Mouse (Mus musculus) midbrain, embryonic 12.5 days (tissue): Measurements from ENCODE around the gene Sec16a. TPM values are rescaled to one million over a fixed set of nuclear protein-coding genes. Genes with fewer than 3 reads are reported as not detected.

Source experiments
- ATAC-seq: fragments of 200-750 bp; cut with Nextera tagmentation; 2 replicates; pipeline ENCODE4 v1.8.0; 2017; ENCODE audit warnings: low read depth, moderate TSS enrichment, moderate library complexity; ENCODE audit not compliant: low FRiP score
- H3K27ac ChIP-seq: fragments of 300-500 bp; sonication (generic); replicated peaks from 2 replicates; pipeline ENCODE4 v1.5.1; 2016; ENCODE audit warnings: mild to moderate bottlenecking
- H3K27me3 ChIP-seq: fragments of 300-500 bp; sonication (generic); 2 replicates; pipeline ENCODE4 v1.6.1; 2016; ENCODE audit warnings: mild to moderate bottlenecking
- H3K36me3 ChIP-seq: fragments of 300-500 bp; sonication (generic); 2 replicates; pipeline ENCODE4 v1.6.1; 2016
- H3K4me1 ChIP-seq: fragments of 300-500 bp; sonication (generic); 2 replicates; pipeline ENCODE4 v1.6.1; 2016
- H3K4me2 ChIP-seq: fragments of 300-500 bp; sonication (generic); replicated peaks from 2 replicates; pipeline ENCODE4 v1.6.1; 2016; ENCODE audit warnings: mild to moderate bottlenecking, moderate library complexity
- H3K4me3 ChIP-seq: fragments of 300-500 bp; sonication (generic); 2 replicates; pipeline ENCODE4 v1.5.1; 2016; ENCODE audit warnings: mild to moderate bottlenecking
- H3K9ac ChIP-seq: fragments of 300-500 bp; sonication (generic); replicated peaks from 2 replicates; pipeline ENCODE4 v1.6.1; 2016; ENCODE audit warnings: mild to moderate bottlenecking, moderate library complexity
- H3K9me3 ChIP-seq: fragments of 300-500 bp; sonication (generic); 2 replicates; pipeline ENCODE4 v1.6.1; 2016; ENCODE audit warnings: mild to moderate bottlenecking
- WGBS: fragments of 180-500 bp; shearing (Covaris S2); methylation state at CpG from one replicate; pipeline ENCODE4 v1.1.7; 2016; 5-methylcytosine and 5-hydroxymethylcytosine counted together
- polyA plus RNA-seq: library from polyadenylated mRNA; unstranded; fragments of >200 nt; fragmentation: Nextera tagmentation; extraction: Ambion mirVana; gene quantifications from 2 replicates; pipeline ENCODE4 v1.2.1, GENCODE M21; 2016

The Sec16a gene
- polyA plus RNA-seq = 29.3 and 33.3 TPM in 2 replicates

GRCm38 (mm10) chr2:26444946-26445665 is at the start of gene Sec16a:
Sec16a (minus strand) TSS chr2:26445216.
- H3K4me1 ChIP-seq = peaks cover 39% of the 10 kb centered on the region
- peak within 1 kb of the TSS; percentile 81 for H3K4me3 ChIP-seq
- H3K9me3 ChIP-seq = no peaks in the 10 kb centered on the region
- peak within 1 kb of the TSS; percentile 88 for H3K9ac ChIP-seq
- H3K4me2 ChIP-seq = peak within 1 kb of the TSS; percentile 95
- H3K27me3 ChIP-seq = no peaks in the 10 kb centered on the region
- peak within 1 kb of the TSS; percentile 85 for H3K27ac ChIP-seq
- peak; percentile 93 for ATAC-seq
- under 1% methylated on average over 60 of the region's 61 CpGs for WGBS
- H3K36me3 ChIP-seq = peaks cover 17% of the 10 kb centered on the region

- peaks cover 45% of the 10 kb centered on the region for H3K36me3 ChIP-seq
- H3K27ac ChIP-seq = peak overlapping the region; percentile 98
- no peaks in the 10 kb centered on the region for H3K9me3 ChIP-seq
- 0 out of 2 replicates have a peak overlapping the region, but pooled peaks have one; percentile 2 for H3K4me3 ChIP-seq
- peaks cover 100% of the 10 kb centered on the region for H3K4me1 ChIP-seq
- no peak overlapping the region for H3K9ac ChIP-seq
- peak overlapping the region; percentile 31 for H3K4me2 ChIP-seq
- ATAC-seq = no peak
- H3K27me3 ChIP-seq = no peaks in the 10 kb centered on the region
- WGBS = 65% methylated on average over 7 of the region's 7 CpGs
Observed at GRCm38 (mm10) chr2:26494396-26494795, 49.4 kb upstream of the Sec16a start.

GRCm38 (mm10) chr2:26493021-26493781 is 48.2 kb upstream of the Sec16a start:
- peaks cover 40% of the 10 kb centered on the region for H3K36me3 ChIP-seq
- no peak for ATAC-seq
- H3K4me3 ChIP-seq = no peak overlapping the region
- H3K4me1 ChIP-seq = peaks cover 100% of the 10 kb centered on the region
- no peaks in the 10 kb centered on the region for H3K9me3 ChIP-seq
- WGBS = 47% methylated on average over 9 of the region's 9 CpGs
- H3K4me2 ChIP-seq = peak overlapping the region; percentile 31
- peak overlapping the region; percentile 46; the same call in 1 of the 2 replicates for H3K9ac ChIP-seq
- peak overlapping the region; percentile 98 for H3K27ac ChIP-seq
- H3K27me3 ChIP-seq = no peaks in the 10 kb centered on the region

GRCm38 (mm10) chr2:26490760-26491301 is 45.8 kb upstream of the Sec16a start:
- ATAC-seq = no peak
- peaks cover 100% of the 10 kb centered on the region for H3K4me1 ChIP-seq
- peaks cover 19% of the 10 kb centered on the region; the same call in 1 of the 2 replicates for H3K36me3 ChIP-seq
- WGBS = 26% methylated on average over 4 of the region's 4 CpGs
- H3K4me3 ChIP-seq = no peak overlapping the region
- no peaks in the 10 kb centered on the region for H3K9me3 ChIP-seq
- peak overlapping the region; percentile 49 for H3K4me2 ChIP-seq
- peak overlapping the region; percentile 39; the same call in 1 of the 2 replicates for H3K9ac ChIP-seq
- H3K27me3 ChIP-seq = no peaks in the 10 kb centered on the region
- H3K27ac ChIP-seq = peak overlapping the region; percentile 98

GRCm38 (mm10) chr2:26488535-26489135 is 43.6 kb upstream of the Sec16a start:
- H3K4me2 ChIP-seq = peak overlapping the region; percentile 49
- peak; percentile 6; the same call in 1 of the 2 replicates for ATAC-seq
- peak overlapping the region; percentile 52 for H3K9ac ChIP-seq
- peaks cover 100% of the 10 kb centered on the region for H3K4me1 ChIP-seq
- H3K36me3 ChIP-seq = peaks cover 15% of the 10 kb centered on the region
- WGBS = 53% methylated on average over 9 of the region's 9 CpGs
- H3K27ac ChIP-seq = peak overlapping the region; percentile 98
- H3K27me3 ChIP-seq = no peaks in the 10 kb centered on the region
- no peaks in the 10 kb centered on the region for H3K9me3 ChIP-seq
- H3K4me3 ChIP-seq = peak overlapping the region; percentile 19; the same call in 1 of the 2 replicates

GRCm38 (mm10) chr2:26487322-26488021 is 42.5 kb upstream of the Sec16a start:
- H3K9ac ChIP-seq = peak overlapping the region; percentile 52
- peak overlapping the region; percentile 19 for H3K4me3 ChIP-seq
- peaks cover 99% of the 10 kb centered on the region for H3K4me1 ChIP-seq
- no peaks in the 10 kb centered on the region for H3K9me3 ChIP-seq
- ATAC-seq = peak; percentile 62
- WGBS = 7% methylated on average over 18 of the region's 18 CpGs
- peak overlapping the region; percentile 98 for H3K27ac ChIP-seq
- no peaks in the 10 kb centered on the region for H3K27me3 ChIP-seq
- H3K4me2 ChIP-seq = peak overlapping the region; percentile 49
- peaks cover 27% of the 10 kb centered on the region for H3K36me3 ChIP-seq

GRCm38 (mm10) chr2:26486835-26487321 is 41.9 kb upstream of the Sec16a start:
- H3K4me1 ChIP-seq = peaks cover 93% of the 10 kb centered on the region
- WGBS = 2% methylated on average over 3 of the region's 3 CpGs
- H3K36me3 ChIP-seq = peaks cover 33% of the 10 kb centered on the region

GRCm38 (mm10) chr2:26486264-26486810 is 41.3 kb upstream of the Sec16a start:
- peak overlapping the region; percentile 98 for H3K27ac ChIP-seq
- peak overlapping the region; percentile 60 for H3K9ac ChIP-seq
- WGBS = 27% methylated on average over 5 of the region's 5 CpGs
- H3K27me3 ChIP-seq = no peaks in the 10 kb centered on the region
- H3K9me3 ChIP-seq = no peaks in the 10 kb centered on the region
- H3K4me2 ChIP-seq = peak overlapping the region; percentile 49
- peaks cover 38% of the 10 kb centered on the region for H3K36me3 ChIP-seq
- peak overlapping the region; percentile 9 for H3K4me3 ChIP-seq
- H3K4me1 ChIP-seq = peaks cover 88% of the 10 kb centered on the region
- ATAC-seq = no peak

More at GRCm38 (mm10) chr2:26486835-26487321, 41.9 kb upstream of the Sec16a start:
- H3K9ac ChIP-seq = peak overlapping the region; percentile 60
- ATAC-seq = peak; percentile 16
- H3K4me2 ChIP-seq = peak overlapping the region; percentile 49
- peak overlapping the region; percentile 98 for H3K27ac ChIP-seq
- H3K9me3 ChIP-seq = no peaks in the 10 kb centered on the region
- H3K27me3 ChIP-seq = no peaks in the 10 kb centered on the region
- peak overlapping the region; percentile 9; the same call in 1 of the 2 replicates for H3K4me3 ChIP-seq

- ATAC-seq = peak; percentile 47
- Histone ChIP-seq H3K27ac (peak overlapping the region; percentile 98), H3K36me3 (peaks cover 44% of the 10 kb centered on the region), H3K4me3 (peak overlapping the region; percentile 9), H3K27me3 (no peaks in the 10 kb centered on the region), H3K4me2 (peak overlapping the region; percentile 49), H3K4me1 (peaks cover 81% of the 10 kb centered on the region), H3K9ac (peak overlapping the region; percentile 60; the same call in 1 of the 2 replicates), H3K9me3 (no peaks in the 10 kb centered on the region)
- WGBS = 13% methylated on average over 7 of the region's 7 CpGs
Observed at GRCm38 (mm10) chr2:26485710-26486109, 40.7 kb upstream of the Sec16a start.

- peak overlapping the region; percentile 9; the same call in 1 of the 2 replicates for H3K4me3 ChIP-seq
- 38% methylated on average over 9 of the region's 9 CpGs for WGBS
- H3K4me2 ChIP-seq = peak overlapping the region; percentile 49
- H3K4me1 ChIP-seq = peaks cover 79% of the 10 kb centered on the region
- peaks cover 49% of the 10 kb centered on the region for H3K36me3 ChIP-seq
- H3K27me3 ChIP-seq = no peaks in the 10 kb centered on the region
- no peaks in the 10 kb centered on the region for H3K9me3 ChIP-seq
- ATAC-seq = peak; percentile 12; the same call in 1 of the 2 replicates
- H3K27ac ChIP-seq = peak overlapping the region; percentile 98
- no peak overlapping the region; the same call in 1 of the 2 replicates for H3K9ac ChIP-seq
Observed at GRCm38 (mm10) chr2:26485278-26485677, 40.3 kb upstream of the Sec16a start.
